Mouse (Mus musculus): Measurements from ENCODE around the gene Ak7.

Gene Ak7

GRCm38 (mm10) chr12:105786113-105786512, 80.3 kb downstream of the Ak7 start:
- DNase-seq (ENCODE audit: low spot score in 2 of 2): no peak

GRCm38 (mm10) chr12:105787626-105788025, 81.8 kb downstream of the Ak7 start:
- DNase-seq (ENCODE audit: low spot score in 2 of 2): no peak

GRCm38 (mm10) chr12:105789885-105790284, 84.1 kb downstream of the Ak7 start:
- DNase-seq (ENCODE audit: low spot score in 2 of 2): no peak

- no peak for DNase-seq (ENCODE audit: low spot score in 2 of 2)
Observed at GRCm38 (mm10) chr12:105794896-105795295, 89.1 kb downstream of the Ak7 start.

- DNase-seq (ENCODE audit: low spot score in 2 of 2): no peak
Observed at GRCm38 (mm10) chr12:105798001-105798400, 92.2 kb downstream of the Ak7 start.

- no peak for DNase-seq (ENCODE audit: low spot score in 2 of 2)
Observed at GRCm38 (mm10) chr12:105805790-105806189, 100.0 kb downstream of the Ak7 start.

- DNase-seq (ENCODE audit: low spot score in 2 of 2): no peak
Observed at GRCm38 (mm10) chr12:105806205-105806604, 100.4 kb downstream of the Ak7 start.

GRCm38 (mm10) chr12:105807416-105807815, 101.6 kb downstream of the Ak7 start:
- DNase-seq (ENCODE audit: low spot score in 2 of 2): no peak

GRCm38 (mm10) chr12:105808945-105809344, 103.2 kb downstream of the Ak7 start:
- no peak for DNase-seq (ENCODE audit: low spot score in 2 of 2)

- no peak for DNase-seq (ENCODE audit: low spot score in 2 of 2)
Observed at GRCm38 (mm10) chr12:105810608-105811007, 104.8 kb downstream of the Ak7 start.

- DNase-seq (ENCODE audit: low spot score in 2 of 2): no peak
Observed at GRCm38 (mm10) chr12:105813957-105814356, 108.2 kb downstream of the Ak7 start.

- no peak for DNase-seq (ENCODE audit: low spot score in 2 of 2)
Observed at GRCm38 (mm10) chr12:105823472-105823871, 117.7 kb downstream of the Ak7 start.

GRCm38 (mm10) chr12:105824743-105825142, 119.0 kb downstream of the Ak7 start:
- no peak for DNase-seq (ENCODE audit: low spot score in 2 of 2)

- no peak for DNase-seq (ENCODE audit: low spot score in 2 of 2)
Observed at GRCm38 (mm10) chr12:105825266-105825665, 119.5 kb downstream of the Ak7 start.

All from spleen, postnatal 4 days (tissue).